Mouse (Mus musculus) forebrain, embryonic 12.5 days (tissue): ENCODE measurements around the gene Fzd2. TPM values are rescaled to one million over a fixed set of nuclear protein-coding genes. Genes with fewer than 3 reads are reported as not detected.
A peak's percentile ranks its signal among the peaks of the same experiment; 100 is the strongest.

ENCODE experiments used
- ATAC-seq: fragments of 200-750 bp; cut with Nextera tagmentation; 2 replicates; pipeline ENCODE4 v1.8.0; 2017; ENCODE audit warnings: moderate TSS enrichment; ENCODE audit not compliant: low FRiP score
- H3K27ac ChIP-seq: fragments of 300-500 bp; sonication (generic); 2 replicates; pipeline ENCODE4 v1.5.1; 2016; ENCODE audit warnings: mild to moderate bottlenecking
- H3K27me3 ChIP-seq: fragments of 300-500 bp; sonication (generic); 2 replicates; pipeline ENCODE4 v1.6.1; 2016; ENCODE audit warnings: mild to moderate bottlenecking
- H3K36me3 ChIP-seq: fragments of 300-500 bp; sonication (generic); replicated peaks from 2 replicates; pipeline ENCODE4 v1.6.1; 2016; ENCODE audit warnings: mild to moderate bottlenecking
- H3K4me1 ChIP-seq: fragments of 300-500 bp; sonication (generic); 2 replicates; pipeline ENCODE4 v1.6.1; 2016
- H3K4me2 ChIP-seq: fragments of 300-500 bp; sonication (generic); 2 replicates; pipeline ENCODE4 v1.6.1; 2016; ENCODE audit warnings: mild to moderate bottlenecking, moderate library complexity
- H3K4me3 ChIP-seq: fragments of 300-500 bp; sonication (generic); replicated peaks from 2 replicates; pipeline ENCODE4 v1.5.1; 2016; ENCODE audit warnings: mild to moderate bottlenecking
- H3K9ac ChIP-seq: fragments of 300-500 bp; sonication (generic); 2 replicates; pipeline ENCODE4 v1.6.1; 2016; ENCODE audit warnings: mild to moderate bottlenecking
- H3K9me3 ChIP-seq: fragments of 300-500 bp; sonication (generic); 2 replicates; pipeline ENCODE4 v1.6.1; 2016
- WGBS: fragments of 180-500 bp; shearing (Covaris S2); methylation state at CpG from one replicate; pipeline ENCODE4 v1.1.7; 2016; 5-methylcytosine and 5-hydroxymethylcytosine counted together
- polyA plus RNA-seq: library from polyadenylated mRNA; unstranded; fragments of >200 nt; fragmentation: Nextera tagmentation; extraction: Ambion mirVana; gene quantifications from 2 replicates; pipeline ENCODE4 v1.2.1, GENCODE M21; 2016

The Fzd2 gene
- polyA plus RNA-seq, 1 experiment from 2014 or later, result 42.2 TPM

GRCm38 (mm10) chr11:102568756-102569377 lies 35.3 kb upstream of the Fzd2 start:
- 86% methylated on average over 7 of the region's 7 CpGs for WGBS
- ATAC-seq, result no peak
- Histone ChIP-seq H3K4me1 (peaks cover 4% of the 10 kb centered on the region; the same call in 1 of the 2 replicates), H3K27ac (no peak overlapping the region), H3K4me3 (no peak overlapping the region), H3K9ac (no peak overlapping the region), H3K9me3 (no peaks in the 10 kb centered on the region), H3K36me3 (no peaks in the 10 kb centered on the region), H3K27me3 (no peaks in the 10 kb centered on the region), H3K4me2 (no peak overlapping the region)

GRCm38 (mm10) chr11:102572866-102573663 lies 31.1 kb upstream of the Fzd2 start:
- 3% methylated on average over 18 of the region's 18 CpGs for WGBS
- peaks cover 13% of the 10 kb centered on the region for H3K4me1 ChIP-seq
- peak overlapping the region; percentile 54; the same call in 1 of the 2 replicates for H3K9ac ChIP-seq
- H3K4me2 ChIP-seq, result peak overlapping the region; percentile 61
- peak overlapping the region; percentile 31 for H3K4me3 ChIP-seq
- no peaks in the 10 kb centered on the region for H3K27me3 ChIP-seq
- peak overlapping the region; percentile 27; the same call in 1 of the 2 replicates for H3K27ac ChIP-seq
- no peaks in the 10 kb centered on the region for H3K36me3 ChIP-seq
- peak; percentile 68; the same call in 1 of the 2 replicates for ATAC-seq
- no peaks in the 10 kb centered on the region for H3K9me3 ChIP-seq

GRCm38 (mm10) chr11:102575034-102575433 lies 29.2 kb upstream of the Fzd2 start:
- 57% methylated on average over 1 of the region's 1 CpGs for WGBS
- no peak overlapping the region for H3K4me2 ChIP-seq
- H3K4me1 ChIP-seq, result peaks cover 30% of the 10 kb centered on the region
- H3K9me3 ChIP-seq, result no peaks in the 10 kb centered on the region
- H3K9ac ChIP-seq, result no peak overlapping the region
- H3K36me3 ChIP-seq, result no peaks in the 10 kb centered on the region
- H3K27me3 ChIP-seq, result no peaks in the 10 kb centered on the region
- ATAC-seq, result no peak
- no peak overlapping the region for H3K27ac ChIP-seq
- no peak overlapping the region for H3K4me3 ChIP-seq

- Histone ChIP-seq H3K36me3 (no peaks in the 10 kb centered on the region), H3K27ac (no peak overlapping the region), H3K4me2 (no peak overlapping the region), H3K27me3 (no peaks in the 10 kb centered on the region), H3K9ac (no peak overlapping the region), H3K9me3 (no peaks in the 10 kb centered on the region), H3K4me3 (no peak overlapping the region), H3K4me1 (peaks cover 40% of the 10 kb centered on the region)
- ATAC-seq, result no peak
- 77% methylated on average over 13 of the region's 13 CpGs for WGBS
Measured at GRCm38 (mm10) chr11:102576050-102576754, 28.0 kb upstream of the Fzd2 start.

- peak; percentile 37 for ATAC-seq
- no peaks in the 10 kb centered on the region for H3K9me3 ChIP-seq
- peak overlapping the region; percentile 27; the same call in 1 of the 2 replicates for H3K9ac ChIP-seq
- peak overlapping the region; percentile 93 for H3K27ac ChIP-seq
- WGBS, result 5% methylated on average over 27 of the region's 27 CpGs
- H3K36me3 ChIP-seq, result no peaks in the 10 kb centered on the region
- H3K4me1 ChIP-seq, result peaks cover 56% of the 10 kb centered on the region
- peaks cover 5% of the 10 kb centered on the region; the same call in 1 of the 2 replicates for H3K27me3 ChIP-seq
- H3K4me2 ChIP-seq, result peak overlapping the region; percentile 49
- peak overlapping the region; percentile 25 for H3K4me3 ChIP-seq
Measured at GRCm38 (mm10) chr11:102578341-102579118, 25.7 kb upstream of the Fzd2 start.

GRCm38 (mm10) chr11:102579165-102580033 lies 24.8 kb upstream of the Fzd2 start, which contains the start of gene Gm11627:
Gene Gm11627, minus strand, starts transcription at chr11:102579461.
- H3K9me3 ChIP-seq, result no peaks in the 10 kb centered on the region
- peaks cover 5% of the 10 kb centered on the region; the same call in 1 of the 2 replicates for H3K27me3 ChIP-seq
- H3K4me3 ChIP-seq, result peak within 1 kb of the TSS; percentile 25
- peak within 1 kb of the TSS; percentile 93 for H3K27ac ChIP-seq
- WGBS, result 2% methylated on average over 22 of the region's 23 CpGs
- H3K9ac ChIP-seq, result peak within 1 kb of the TSS; percentile 27; the same call in 1 of the 2 replicates
- H3K36me3 ChIP-seq, result no peaks in the 10 kb centered on the region
- H3K4me2 ChIP-seq, result peak within 1 kb of the TSS; percentile 49
- peaks cover 56% of the 10 kb centered on the region for H3K4me1 ChIP-seq
- ATAC-seq, result peak; percentile 84

GRCm38 (mm10) chr11:102580034-102580330 lies 24.2 kb upstream of the Fzd2 start:
- Histone ChIP-seq H3K4me1 (peaks cover 56% of the 10 kb centered on the region), H3K9ac (0 out of 2 replicates have a peak overlapping the region, but pooled peaks have one; percentile 27), H3K4me3 (peak overlapping the region; percentile 25; the same call in 1 of the 2 replicates)

GRCm38 (mm10) chr11:102581281-102582015 lies 22.7 kb upstream of the Fzd2 start:
- Histone ChIP-seq H3K9me3 (0 out of 2 replicates have a peak, but pooled peaks cover 2% of the 10 kb centered on the region), H3K36me3 (no peaks in the 10 kb centered on the region), H3K4me1 (peaks cover 56% of the 10 kb centered on the region), H3K9ac (peak overlapping the region; percentile 33; the same call in 1 of the 2 replicates), H3K4me3 (no peak overlapping the region), H3K27ac (peak overlapping the region; percentile 89), H3K4me2 (peak overlapping the region; percentile 25; the same call in 1 of the 2 replicates), H3K27me3 (peaks cover 5% of the 10 kb centered on the region; the same call in 1 of the 2 replicates)
- no peak for ATAC-seq
- WGBS, result 8% methylated on average over 11 of the region's 11 CpGs

More at GRCm38 (mm10) chr11:102580034-102580330, 24.2 kb upstream of the Fzd2 start:
- peaks cover 5% of the 10 kb centered on the region; the same call in 1 of the 2 replicates for H3K27me3 ChIP-seq
- H3K4me2 ChIP-seq, result peak overlapping the region; percentile 49; the same call in 1 of the 2 replicates
- no peak for ATAC-seq
- 9% methylated on average over 3 of the region's 3 CpGs for WGBS
- no peaks in the 10 kb centered on the region for H3K36me3 ChIP-seq
- H3K27ac ChIP-seq, result peak overlapping the region; percentile 93
- H3K9me3 ChIP-seq, result no peaks in the 10 kb centered on the region

GRCm38 (mm10) chr11:102582016-102582610 lies 22.1 kb upstream of the Fzd2 start:
- WGBS, result 17% methylated on average over 13 of the region's 13 CpGs
- Histone ChIP-seq H3K9ac (no peak overlapping the region), H3K4me2 (peak overlapping the region; percentile 3; the same call in 1 of the 2 replicates), H3K27ac (peak overlapping the region; percentile 89), H3K9me3 (0 out of 2 replicates have a peak, but pooled peaks cover 4% of the 10 kb centered on the region), H3K36me3 (no peaks in the 10 kb centered on the region), H3K4me1 (peaks cover 55% of the 10 kb centered on the region), H3K4me3 (no peak overlapping the region), H3K27me3 (peaks cover 5% of the 10 kb centered on the region; the same call in 1 of the 2 replicates)
- ATAC-seq, result no peak

GRCm38 (mm10) chr11:102582736-102583135 lies 21.5 kb upstream of the Fzd2 start:
- no peak for ATAC-seq
- peak overlapping the region; percentile 89 for H3K27ac ChIP-seq
- no peak overlapping the region for H3K4me3 ChIP-seq

More at GRCm38 (mm10) chr11:102582736-102583135, 21.5 kb upstream of the Fzd2 start:
- H3K27me3 ChIP-seq, result peaks cover 5% of the 10 kb centered on the region; the same call in 1 of the 2 replicates
- H3K36me3 ChIP-seq, result no peaks in the 10 kb centered on the region
- 27% methylated on average over 5 of the region's 5 CpGs for WGBS
- H3K9me3 ChIP-seq, result 0 out of 2 replicates have a peak, but pooled peaks cover 4% of the 10 kb centered on the region
- H3K4me2 ChIP-seq, result 0 out of 2 replicates have a peak overlapping the region, but pooled peaks have one; percentile 3
- peaks cover 48% of the 10 kb centered on the region for H3K4me1 ChIP-seq
- H3K9ac ChIP-seq, result no peak overlapping the region
